Mouse (Mus musculus): ENCODE measurements around the gene Pnma3.
A peak's percentile ranks its signal among the peaks of the same experiment; 100 is the strongest.
"Not testable (repeated sequence)": the region's sequence is repeated elsewhere in the genome, so short reads cannot be mapped to it uniquely, and the experiment has no call there.

Gene Pnma3

DNA sequence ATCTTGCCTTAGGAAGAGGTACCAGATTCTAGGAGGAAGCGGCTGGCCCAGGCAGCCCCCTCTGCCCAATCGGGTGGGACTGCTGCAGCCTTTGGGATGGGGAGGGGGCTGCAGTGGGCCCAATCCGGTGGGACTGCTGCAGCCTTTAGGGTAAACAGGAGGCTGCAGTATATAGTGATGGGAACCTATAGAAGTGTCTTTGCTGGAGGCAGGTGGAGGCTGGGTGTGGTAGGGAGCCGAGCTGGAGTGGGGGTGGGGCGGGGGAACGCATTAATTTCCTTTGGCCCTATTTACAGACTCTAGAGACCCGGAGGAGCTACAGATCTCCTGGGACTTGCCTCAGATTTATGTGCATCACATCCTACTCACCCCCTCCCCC lies at the start of gene Pnma3:
Pnma3 (plus strand) TSS at position 373 of the 379 bp plus-strand sequence.
- no peak for DNase-seq (ENCODE audit: low read depth, low spot score)

DNA sequence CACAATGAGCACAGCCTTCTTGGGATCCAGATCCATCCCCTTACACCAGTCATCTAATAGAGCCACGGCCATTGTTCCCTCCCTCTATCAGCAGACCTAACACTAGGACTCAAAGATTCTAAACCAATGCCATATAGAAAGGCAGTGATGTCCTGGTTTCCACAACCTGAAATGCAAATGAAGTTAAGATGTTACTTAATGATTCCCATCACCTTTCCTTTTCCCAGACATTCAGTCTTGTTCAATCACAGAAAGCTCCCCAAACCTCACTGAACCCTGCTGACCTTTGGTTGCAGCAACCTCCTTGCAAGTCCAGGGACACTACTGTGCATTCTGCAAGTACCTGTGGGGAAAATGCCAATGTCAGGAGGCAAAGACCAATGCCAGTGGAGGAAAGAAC lies 27.6 kb upstream of the Pnma3 start, which contains the start of gene Pnma5:
Pnma5 (minus strand) TSS at position 101 of the 400 bp plus-strand sequence.
- no peak for DNase-seq (ENCODE audit: low read depth, low spot score)

DNA sequence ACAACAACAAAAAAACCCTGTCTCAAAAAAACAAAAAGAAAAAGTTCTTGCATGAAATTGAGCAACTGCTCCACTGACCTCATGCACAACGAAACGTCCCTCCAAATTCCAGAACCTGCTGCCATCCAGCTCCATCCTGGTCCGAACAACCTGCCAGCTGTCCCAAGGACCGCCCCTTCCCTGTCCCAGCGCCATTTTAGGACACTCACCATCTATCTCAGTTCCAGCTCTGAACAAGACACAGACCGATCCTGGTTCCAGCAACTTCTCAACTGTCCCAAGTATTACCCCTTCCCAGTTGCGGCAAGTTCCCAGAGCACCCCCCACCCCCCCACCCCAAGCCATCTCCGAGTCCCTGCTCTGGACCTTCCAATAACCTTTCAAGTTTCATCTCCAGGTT lies 25.8 kb upstream of the Pnma3 start:
- peak; percentile 36 for DNase-seq (ENCODE audit: low read depth, low spot score)

DNA sequence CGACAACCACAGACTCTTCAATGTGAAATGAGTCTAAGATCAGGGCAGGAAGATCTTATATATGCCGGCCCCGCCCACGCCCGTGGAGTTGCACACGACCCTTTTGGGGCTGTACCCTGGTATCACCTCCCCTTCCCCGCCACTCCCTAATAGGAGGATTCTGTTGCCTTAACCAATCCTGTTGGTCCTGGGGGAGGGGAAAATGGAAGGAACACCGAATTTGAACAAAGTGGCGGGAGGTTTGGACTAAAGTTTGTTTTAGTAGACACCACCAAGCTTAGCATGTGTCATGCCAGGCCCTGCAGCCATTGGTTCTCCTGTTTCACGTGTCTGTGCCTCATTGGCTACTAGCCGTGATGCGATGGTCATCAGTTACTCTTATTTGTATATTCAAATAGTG lies 24.9 kb upstream of the Pnma3 start:
- peak; percentile 81 for DNase-seq (ENCODE audit: low read depth, low spot score)

DNA sequence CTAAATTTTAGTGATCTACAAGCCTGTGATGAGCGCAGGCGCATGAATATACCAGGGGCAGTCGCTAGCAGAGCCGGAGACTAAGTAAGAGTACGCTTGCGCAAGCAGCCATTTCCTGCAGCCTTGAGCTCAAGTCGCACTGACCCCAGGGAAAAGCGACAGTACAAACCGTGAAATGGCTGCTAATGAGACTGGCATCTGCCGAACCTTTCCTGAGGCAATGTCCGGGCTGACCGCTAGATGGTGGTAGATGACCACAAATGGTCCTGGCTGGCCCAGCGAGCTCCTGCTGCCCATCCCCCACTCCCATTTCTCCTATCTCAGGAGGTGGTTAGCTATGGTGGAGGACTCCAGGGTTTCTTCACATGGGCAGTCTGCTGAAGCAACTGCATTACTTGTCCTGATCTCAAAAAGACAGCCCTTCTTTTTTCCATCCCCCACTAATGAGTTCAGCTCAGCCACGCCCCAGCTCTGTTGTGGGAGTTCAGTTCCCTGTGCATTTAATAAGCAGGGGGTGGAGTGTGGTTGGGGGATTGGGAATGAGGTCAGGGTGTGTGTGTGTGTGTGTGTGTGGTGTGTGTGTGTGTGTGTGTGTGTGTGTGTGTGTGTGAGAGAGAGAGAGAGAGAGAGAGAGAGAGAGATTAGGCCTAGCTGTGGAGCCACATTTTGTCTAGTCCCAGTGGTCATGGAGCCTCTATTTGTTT lies 10.6 kb upstream of the Pnma3 start:
- peak; percentile 90 for DNase-seq (ENCODE audit: low read depth, low spot score)

DNA sequence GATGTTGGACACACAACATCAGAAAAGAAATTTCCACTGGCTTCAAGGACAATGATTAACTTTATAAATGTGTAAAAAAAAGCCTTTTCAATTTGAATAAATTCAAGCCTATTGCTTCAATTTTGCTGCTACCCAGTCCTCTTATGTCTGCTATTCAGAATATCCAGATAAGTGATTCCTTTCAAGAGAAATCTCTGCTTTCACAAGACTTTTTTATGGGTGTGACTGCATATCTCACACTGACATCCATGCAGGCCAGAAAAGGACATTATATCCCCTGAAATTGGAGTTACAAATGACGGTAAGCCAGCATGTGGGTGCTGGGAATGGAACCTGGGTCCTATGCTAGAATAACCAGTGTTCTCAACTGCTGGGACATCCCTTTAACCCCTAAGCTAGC lies 3.1 kb upstream of the Pnma3 start:
- no peak for DNase-seq (ENCODE audit: low read depth, low spot score)

DNA sequence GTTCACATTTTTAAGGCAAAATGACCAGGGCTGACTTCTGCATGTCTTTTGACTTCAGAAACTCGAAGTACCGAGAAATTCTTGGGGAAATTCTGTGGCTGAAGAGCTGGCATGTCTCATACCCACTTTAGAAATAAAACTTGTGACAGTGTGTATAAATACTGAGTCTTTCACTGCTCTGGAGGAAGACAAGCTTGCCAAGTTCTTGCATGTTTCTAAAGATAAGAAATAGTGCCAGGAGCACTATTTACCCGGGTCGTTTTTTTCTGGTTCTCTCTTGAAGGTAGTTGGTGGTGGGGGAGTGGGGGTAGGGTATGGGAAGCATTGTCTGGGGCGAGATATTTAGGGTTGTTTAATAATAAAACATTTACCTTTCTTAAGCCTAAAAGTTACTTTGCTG lies 2.3 kb upstream of the Pnma3 start:
- no peak for DNase-seq (ENCODE audit: low read depth, low spot score)

DNA sequence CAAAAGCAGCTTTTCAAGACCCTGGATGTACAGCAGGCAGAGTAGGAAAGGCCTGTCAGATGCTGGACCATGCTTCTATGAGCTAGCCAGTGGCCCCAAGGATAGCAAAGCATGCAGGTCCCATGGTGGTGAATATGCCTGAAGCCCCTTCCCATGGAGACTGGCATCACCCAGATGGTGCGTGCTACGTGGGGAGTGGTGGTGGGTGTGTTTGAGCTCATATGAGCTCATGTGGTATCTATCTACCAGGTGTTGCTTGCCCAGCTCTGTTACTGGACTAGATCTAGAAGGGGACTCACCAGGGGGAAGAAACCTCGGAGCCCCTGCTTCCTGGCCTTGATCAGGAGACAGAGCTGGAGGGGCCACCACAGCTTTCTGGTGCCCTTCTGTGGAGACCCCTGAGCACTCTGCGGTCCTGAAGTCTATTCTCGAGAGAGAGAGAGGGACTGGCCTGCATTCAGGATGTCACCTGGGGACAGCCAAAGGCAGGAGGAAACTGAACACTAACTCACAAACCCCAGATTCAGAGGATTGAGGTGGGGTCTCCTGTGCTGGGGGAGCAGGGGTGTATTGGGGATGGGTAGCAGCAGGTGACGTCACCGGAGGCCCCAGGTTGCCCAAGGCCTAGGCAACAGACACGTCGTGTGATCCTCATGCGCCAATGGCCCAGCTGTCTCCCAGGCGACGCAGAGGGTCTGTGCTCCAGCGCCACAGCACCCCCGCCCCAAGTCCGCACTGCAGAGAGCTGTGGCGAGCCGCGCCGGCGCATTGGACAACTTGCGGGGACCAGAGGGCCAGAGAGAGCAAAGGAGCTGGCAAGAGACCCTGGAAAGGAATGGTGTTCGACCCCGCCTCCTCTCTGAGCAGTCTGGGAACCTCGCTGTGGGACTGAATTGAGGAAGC lies 824 bp upstream of the Pnma3 start:
- DNase-seq (ENCODE audit: low read depth, low spot score), result peak; percentile 11

DNA sequence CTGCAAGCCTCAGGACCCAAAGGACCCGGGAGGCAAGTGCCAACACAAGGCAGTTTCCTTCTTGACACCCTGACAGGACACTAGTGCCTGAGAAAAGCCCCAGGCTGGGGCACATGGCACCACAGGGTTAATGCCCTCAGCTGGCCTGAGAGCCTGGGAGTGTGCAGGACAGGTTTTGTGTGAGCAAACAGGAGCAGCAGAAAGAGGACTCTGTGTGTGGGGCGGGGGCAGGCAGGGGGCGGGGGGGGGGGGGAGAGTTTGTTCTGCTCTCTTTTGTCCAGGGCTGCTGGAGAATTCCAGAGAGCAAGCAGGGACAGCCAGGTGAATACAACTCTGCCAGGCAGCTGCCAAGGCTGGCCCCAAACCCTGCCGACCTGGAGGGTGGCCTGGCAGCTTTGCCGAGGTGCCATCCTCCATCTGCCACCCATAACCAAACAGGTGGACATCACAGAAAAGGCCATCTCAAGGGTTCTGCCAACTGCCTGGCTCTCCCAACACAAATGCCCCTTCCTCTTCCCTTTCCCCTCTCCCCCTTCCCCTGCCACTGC lies 2.3 kb downstream of the Pnma3 start:
- not testable (repeated sequence) for DNase-seq (ENCODE audit: low read depth, low spot score)

DNA sequence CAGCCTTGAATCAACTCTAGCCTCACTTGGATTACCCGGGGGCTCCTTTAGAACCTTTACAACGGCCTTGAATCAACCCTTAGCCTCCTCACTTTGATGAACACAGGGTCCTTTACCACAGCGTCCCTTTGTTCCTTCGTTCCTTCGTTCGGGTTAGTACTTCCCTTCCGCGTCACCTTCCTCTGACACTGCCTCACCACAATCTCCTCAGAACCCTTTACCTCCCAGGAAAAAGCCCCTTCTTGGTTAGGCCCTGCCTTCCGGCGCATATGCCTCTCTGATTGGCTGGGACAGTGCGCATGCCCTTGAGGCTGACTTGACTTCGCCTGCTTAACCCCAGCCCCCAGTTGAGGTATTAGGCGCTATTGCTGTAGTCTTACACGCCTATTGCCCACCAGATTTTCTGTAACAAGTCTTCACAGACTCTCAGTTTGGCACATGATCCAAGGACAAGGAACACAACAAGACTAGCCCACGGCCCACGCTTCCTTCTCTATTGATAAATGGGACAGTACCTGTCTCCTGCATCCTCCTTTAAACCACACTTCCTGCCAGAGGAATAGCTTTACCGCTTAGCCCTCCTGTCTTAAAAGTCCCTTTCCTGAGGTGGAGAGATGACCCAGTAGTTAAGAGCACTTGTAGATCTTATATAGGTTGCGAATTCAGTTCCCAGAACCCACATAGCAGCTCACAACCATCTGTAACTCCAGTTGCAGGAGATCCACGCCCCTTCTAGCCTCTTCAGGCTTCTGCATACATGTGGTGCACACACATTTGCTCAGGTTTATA lies 17.9 kb downstream of the Pnma3 start, which contains the start of gene Xlr4a:
Xlr4a (minus strand) TSS at position 212 of the 789 bp plus-strand sequence.
- not testable (repeated sequence) for DNase-seq (ENCODE audit: low read depth, low spot score)

DNA sequence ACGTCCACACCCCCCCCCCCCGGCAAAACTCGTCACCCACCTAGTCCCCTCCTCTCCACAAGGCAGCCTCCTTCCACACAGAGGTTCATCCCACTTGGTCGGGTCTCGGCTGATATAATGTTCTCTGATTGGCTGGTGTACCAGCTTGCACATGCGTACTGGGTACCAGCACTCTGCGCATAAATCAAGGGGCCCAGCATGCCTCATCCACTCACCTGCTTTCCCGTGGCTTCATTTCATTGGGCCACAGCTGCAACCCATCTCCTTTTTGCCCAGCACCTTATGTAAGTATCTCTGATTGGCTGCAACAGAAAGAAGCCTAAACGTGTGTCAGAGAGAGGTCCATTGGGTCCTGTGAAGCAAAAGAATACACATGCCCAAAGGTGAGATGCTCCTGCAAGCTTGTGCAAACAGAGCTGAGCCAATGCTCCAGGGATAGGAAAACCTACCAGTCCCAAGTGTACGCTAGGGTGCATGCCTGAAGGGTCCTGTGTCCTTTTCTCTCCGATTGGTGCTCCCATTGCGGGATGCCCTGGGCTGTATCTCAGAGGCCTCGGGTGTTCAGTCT lies 32.4 kb downstream of the Pnma3 start, which contains the start of gene Xlr3a:
Xlr3a (minus strand) TSS at position 155 of the 568 bp plus-strand sequence.
- peak; percentile 21 for DNase-seq (ENCODE audit: low read depth, low spot score)

DNA sequence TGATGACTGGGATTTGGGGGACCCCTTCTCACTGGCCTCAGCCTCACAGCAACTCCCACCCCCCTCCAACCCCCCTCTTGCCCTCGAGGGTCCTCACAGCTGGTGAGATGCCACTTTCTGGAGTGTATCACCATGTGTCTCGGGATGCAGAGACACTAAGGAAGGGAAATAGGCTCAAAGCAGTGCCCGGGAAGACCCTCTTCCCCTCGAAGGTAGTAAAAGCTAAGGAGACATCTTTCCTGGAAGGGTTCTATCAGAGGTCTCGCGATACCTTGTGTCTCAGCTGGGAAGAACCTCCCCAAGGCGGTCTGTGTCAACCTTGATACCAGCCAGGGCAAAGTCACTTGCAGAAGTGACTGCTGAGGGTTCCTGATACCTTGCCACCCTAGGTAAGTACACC lies 52.2 kb downstream of the Pnma3 start, which contains the start of gene Gm14685:
Gm14685 (plus strand) TSS at position 301 of the 400 bp plus-strand sequence.
- DNase-seq (ENCODE audit: low read depth, low spot score), result not testable (repeated sequence)
